8 mouse cellular contexts compared by ENCODE assay signal in genomic region chr2:27858348-27858903, GRCm38 (mm10). TPM values are rescaled to one million over a fixed set of nuclear protein-coding genes. Genes with fewer than 3 reads are reported as not detected.
A peak's percentile ranks its signal among the peaks of the same experiment; 100 is the strongest.
DNase-seq lines count a peak whose midpoint lies in the region; ATAC-seq and TF ChIP-seq lines count a peak whose summit lies in the region.

No protein-coding gene starts in this region.

- H3K9ac ChIP-seq in forebrain, embryonic 16.5 days (replicated peaks; ENCODE audit: low read depth, low read length), result no peak overlapping the region
- H3K9ac ChIP-seq in embryonic facial prominence, embryonic 11.5 days (replicated peaks; ENCODE audit: low read length), result peak overlapping the region; percentile 18; the same call in 1 of the 2 replicates
- H3K9ac ChIP-seq in heart, postnatal 0 days (replicated peaks; ENCODE audit: low read depth, low read length), result no peak overlapping the region
- H3K9ac ChIP-seq in lung, embryonic 14.5 days, result no peak overlapping the region

- H3K4me2 ChIP-seq in forebrain, embryonic 16.5 days (ENCODE audit: low read length), result no peak overlapping the region
- H3K4me2 ChIP-seq in embryonic facial prominence, embryonic 11.5 days (ENCODE audit: low read depth, low read length), result no peak overlapping the region; the same call in 1 of the 2 replicates
- H3K4me2 ChIP-seq in heart, postnatal 0 days (ENCODE audit: low read depth, low read length), result 0 out of 2 replicates have a peak overlapping the region, but pooled peaks have one; percentile 4
- no peak overlapping the region for H3K4me2 ChIP-seq in lung, embryonic 14.5 days

- H3K36me3 ChIP-seq in forebrain, embryonic 10.5 days (replicated peaks), result no peaks in the 10 kb centered on the region
- no peaks in the 10 kb centered on the region for H3K36me3 ChIP-seq in forebrain, embryonic 16.5 days (ENCODE audit: control insufficient read depth, insufficient read depth)
- no peaks in the 10 kb centered on the region for H3K36me3 ChIP-seq in embryonic facial prominence, embryonic 11.5 days (replicated peaks; ENCODE audit: control insufficient read depth, insufficient read depth, low read depth, low read length)
- H3K36me3 ChIP-seq in heart, postnatal 0 days (replicated peaks; ENCODE audit: control insufficient read depth, insufficient read depth, low read length), result no peaks in the 10 kb centered on the region
- H3K36me3 ChIP-seq in lung, embryonic 14.5 days (ENCODE audit: insufficient read depth), result no peaks in the 10 kb centered on the region

- no peaks in the 10 kb centered on the region; the same call in 1 of the 2 replicates for H3K27me3 ChIP-seq in forebrain, embryonic 10.5 days (ENCODE audit: poor library complexity, severe bottlenecking)
- H3K27me3 ChIP-seq in forebrain, embryonic 16.5 days (replicated peaks; ENCODE audit: control insufficient read depth, insufficient read depth, low read length), result no peaks in the 10 kb centered on the region
- H3K27me3 ChIP-seq in embryonic facial prominence, embryonic 11.5 days (ENCODE audit: control insufficient read depth, insufficient read depth, low read length), result no peaks in the 10 kb centered on the region
- H3K27me3 ChIP-seq in heart, postnatal 0 days (ENCODE audit: control insufficient read depth, insufficient read depth, low read length), result no peaks in the 10 kb centered on the region
- no peaks in the 10 kb centered on the region for H3K27me3 ChIP-seq in lung, embryonic 14.5 days (ENCODE audit: insufficient read depth, low read length)

- TF ChIP-seq CTCF in heart, postnatal 0 days (IDR thresholded peaks at IDR 0.05; ENCODE audit: low read depth), result no peak
- no peak for TF ChIP-seq CTCF in lung, embryonic 14.5 days (IDR thresholded peaks at IDR 0.05; ENCODE audit: low read depth)

- H3K27ac ChIP-seq in forebrain, embryonic 10.5 days, result peak overlapping the region; percentile 76
- H3K27ac ChIP-seq in forebrain, embryonic 16.5 days (ENCODE audit: low read length), result no peak overlapping the region
- no peak overlapping the region for H3K27ac ChIP-seq in embryonic facial prominence, embryonic 11.5 days (replicated peaks; ENCODE audit: low read depth, low read length)
- H3K27ac ChIP-seq in heart, postnatal 0 days (ENCODE audit: low read depth), result peak overlapping the region; percentile 67
- H3K27ac ChIP-seq in lung, embryonic 14.5 days (ENCODE audit: low read depth), result peak overlapping the region; percentile 42; the same call in 1 of the 2 replicates

- H3K4me1 ChIP-seq in forebrain, embryonic 10.5 days, result peaks cover 37% of the 10 kb centered on the region
- peaks cover 2% of the 10 kb centered on the region; the same call in 1 of the 2 replicates for H3K4me1 ChIP-seq in forebrain, embryonic 16.5 days (replicated peaks; ENCODE audit: control insufficient read depth, insufficient read depth, low read length)
- peaks cover 8% of the 10 kb centered on the region; the same call in 1 of the 2 replicates for H3K4me1 ChIP-seq in embryonic facial prominence, embryonic 11.5 days (ENCODE audit: control insufficient read depth, insufficient read depth, low read length)
- peaks cover 17% of the 10 kb centered on the region; the same call in 1 of the 2 replicates for H3K4me1 ChIP-seq in heart, postnatal 0 days (ENCODE audit: control insufficient read depth, insufficient read depth)
- peaks cover 6% of the 10 kb centered on the region; the same call in 1 of the 2 replicates for H3K4me1 ChIP-seq in lung, embryonic 14.5 days (ENCODE audit: insufficient read depth)

- no peak for TF ChIP-seq EP300 in heart, postnatal 0 days (IDR thresholded peaks at IDR 0.05; ENCODE audit: low read depth)

- ATAC-seq in forebrain, embryonic 16.5 days, result no peak
- 0 out of 2 replicates have a peak, but pooled peaks have one; percentile 14 for ATAC-seq in embryonic facial prominence, embryonic 11.5 days (replicated peaks; ENCODE audit: insufficient number of reproducible peaks, low FRiP score, low TSS enrichment, low read depth)
- ATAC-seq in heart, postnatal 0 days (ENCODE audit: insufficient read depth, low read depth), result peak; percentile 64
- peak; percentile 68 for ATAC-seq in lung, embryonic 14.5 days (ENCODE audit: insufficient read depth)

- DNase-seq in forebrain, embryonic 10.5 days (ENCODE audit: extremely low spot score, low spot score), result no peak
- peak; percentile 21 for DNase-seq in embryonic facial prominence, embryonic 11.5 days (ENCODE audit: low spot score)
- peak; percentile 47 for DNase-seq in heart, postnatal 0 days (ENCODE audit: low spot score)
- peak; percentile 62 for DNase-seq in lung, embryonic 14.5 days
- peak; percentile 19 for DNase-seq in testis, postnatal 14 days (ENCODE audit: low spot score)
- no peak for DNase-seq in B cell, adult 2 months
- no peak for DNase-seq in cerebellum, postnatal 4 days (ENCODE audit: low spot score in 2 of 2)

- H3K4me3 ChIP-seq in forebrain, embryonic 10.5 days, result no peak overlapping the region
- no peak overlapping the region for H3K4me3 ChIP-seq in forebrain, embryonic 16.5 days (replicated peaks; ENCODE audit: low read length)
- no peak overlapping the region for H3K4me3 ChIP-seq in embryonic facial prominence, embryonic 11.5 days (ENCODE audit: low read depth, low read length)
- H3K4me3 ChIP-seq in heart, postnatal 0 days (ENCODE audit: low read depth, low read length), result no peak overlapping the region
- no peak overlapping the region for H3K4me3 ChIP-seq in lung, embryonic 14.5 days (ENCODE audit: low read depth, low read length)

- 57% methylated on average over 9 of the region's 9 CpGs for WGBS in forebrain, embryonic 10.5 days
- WGBS in forebrain, embryonic 16.5 days, result 56% methylated on average over 9 of the region's 9 CpGs
- 26% methylated on average over 9 of the region's 9 CpGs for WGBS in embryonic facial prominence, embryonic 11.5 days
- WGBS in heart, postnatal 0 days, result 7% methylated on average over 9 of the region's 9 CpGs
- WGBS in lung, embryonic 14.5 days, result 22% methylated on average over 9 of the region's 9 CpGs

- no peaks in the 10 kb centered on the region for H3K9me3 ChIP-seq in forebrain, embryonic 10.5 days
- no peaks in the 10 kb centered on the region for H3K9me3 ChIP-seq in forebrain, embryonic 16.5 days (ENCODE audit: control insufficient read depth, low read length)
- H3K9me3 ChIP-seq in embryonic facial prominence, embryonic 11.5 days (replicated peaks; ENCODE audit: control insufficient read depth, low read length), result no peaks in the 10 kb centered on the region
- no peaks in the 10 kb centered on the region for H3K9me3 ChIP-seq in heart, postnatal 0 days (replicated peaks; ENCODE audit: control insufficient read depth, low read length)
- H3K9me3 ChIP-seq in lung, embryonic 14.5 days (ENCODE audit: low read depth, low read length), result no peaks in the 10 kb centered on the region

RNA-seq across cellular contexts. Expression of gene Col5a1, which starts 27.8 kb away (rescaled TPM):
- polyA plus RNA-seq in forebrain, embryonic 10.5 days (2016; fragmentation: Nextera tagmentation; extraction: Ambion mirVana), result 11.0 and 11.1 TPM in 2 replicates
- 4.8 and 8.7 TPM in 2 replicates for polyA plus RNA-seq in forebrain, embryonic 16.5 days (2015; fragmentation: Nextera tagmentation; extraction: Ambion mirVana)
- 29.0 and 32.0 TPM in 2 replicates for polyA plus RNA-seq in embryonic facial prominence, embryonic 11.5 days (2014; fragmentation: Nextera tagmentation; extraction: Ambion mirVana)
- total RNA-seq in heart, postnatal 0 days (2014; rRNA removed; ENCODE audit: low replicate concordance), result 97.4 and 129 TPM in 2 replicates
- 40.6 and 41.9 TPM in 2 replicates for polyA plus RNA-seq in heart, postnatal 0 days (2015; fragmentation: Nextera tagmentation; extraction: Ambion mirVana)
- 81.7 and 83.2 TPM in 2 replicates for polyA plus RNA-seq in lung, embryonic 14.5 days (2014; fragmentation: Nextera tagmentation; extraction: Ambion mirVana)

Comparison
In these comparisons a context has a peak if more than half of its experiments do, and no peak if none do; other contexts are left out.
1. H3K27ac ChIP-seq: peak in forebrain, embryonic 10.5 days (single experiment), heart, postnatal 0 days (single experiment) and lung, embryonic 14.5 days (single experiment); none in forebrain, embryonic 16.5 days (single experiment) and embryonic facial prominence, embryonic 11.5 days (single experiment).
2. DNase-seq: peak in embryonic facial prominence, embryonic 11.5 days (single experiment), heart, postnatal 0 days (single experiment), lung, embryonic 14.5 days (single experiment) and testis, postnatal 14 days (single experiment); none in forebrain, embryonic 10.5 days (single experiment), B cell, adult 2 months (0 of 2) and cerebellum, postnatal 4 days (0 of 2).